Mouse (Mus musculus) bone marrow macrophage, adult 2 months (primary cell): ENCODE data around the gene Ppid. TPM values are rescaled to one million over a fixed set of nuclear protein-coding genes. Genes with fewer than 3 reads are reported as not detected.

Source experiments
- H3K27ac ChIP-seq: 2 replicates; pipeline ENCODE4 v1.5.1; 2012; ENCODE audit warnings: low read depth, low read length; ENCODE audit not compliant: insufficient read depth
- H3K4me1 ChIP-seq: 2 replicates; pipeline ENCODE4 v1.6.1; 2012; ENCODE audit warnings: low read length; ENCODE audit not compliant: control insufficient read depth, insufficient read depth
- H3K4me3 ChIP-seq: 2 replicates; pipeline ENCODE4 v1.5.1; 2012; ENCODE audit warnings: mild to moderate bottlenecking, low read length, moderate library complexity; ENCODE audit not compliant: insufficient read depth
- CTCF ChIP-seq: IDR thresholded peaks from 2 replicates; pipeline ENCODE4 v1.5.1; 2012; ENCODE audit warnings: low read depth, mild to moderate bottlenecking, low read length, moderate library complexity
- POLR2A ChIP-seq: IDR thresholded peaks from 2 replicates; pipeline ENCODE4 v1.6.1; 2012; ENCODE audit warnings: mild to moderate bottlenecking, low read depth, low read length, borderline replicate concordance
- polyA plus RNA-seq: library from polyadenylated mRNA; stranded (reverse); fragments of >200 nt; gene quantifications from 2 replicates; pipeline ENCODE4 v1.2.4, GENCODE M21; 2012; ENCODE audit not compliant: missing spikeins, insufficient read depth, insufficient read length

Ppid gene
- polyA plus RNA-seq, 1 experiment: 34.9 TPM

DNA sequence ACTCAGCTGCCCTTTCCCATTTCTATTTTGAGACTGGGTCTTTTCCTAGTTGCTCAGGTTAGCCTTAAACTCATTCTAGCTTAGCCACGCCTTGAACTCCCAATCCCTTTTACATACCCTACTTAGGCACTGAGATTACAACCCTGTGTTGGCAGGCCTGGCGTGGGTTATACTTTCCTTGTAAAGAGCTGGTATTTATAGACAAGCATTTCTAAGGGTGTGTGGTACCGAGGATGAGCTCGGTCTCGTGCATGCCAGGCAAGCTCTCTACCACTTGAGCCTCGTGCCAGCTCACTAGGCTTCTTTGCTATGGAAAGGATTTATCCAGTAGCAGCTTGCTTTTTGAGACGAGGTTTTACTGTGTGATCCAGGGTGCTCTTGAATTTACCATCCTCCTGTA lies 4.3 kb downstream of the Ppid start:
- H3K4me1 ChIP-seq: peaks cover 3% of the 10 kb centered on the region
- TF ChIP-seq CTCF (no peak), POLR2A (no peak)
- H3K4me3 ChIP-seq: no peak overlapping the region
- no peak overlapping the region for H3K27ac ChIP-seq

DNA sequence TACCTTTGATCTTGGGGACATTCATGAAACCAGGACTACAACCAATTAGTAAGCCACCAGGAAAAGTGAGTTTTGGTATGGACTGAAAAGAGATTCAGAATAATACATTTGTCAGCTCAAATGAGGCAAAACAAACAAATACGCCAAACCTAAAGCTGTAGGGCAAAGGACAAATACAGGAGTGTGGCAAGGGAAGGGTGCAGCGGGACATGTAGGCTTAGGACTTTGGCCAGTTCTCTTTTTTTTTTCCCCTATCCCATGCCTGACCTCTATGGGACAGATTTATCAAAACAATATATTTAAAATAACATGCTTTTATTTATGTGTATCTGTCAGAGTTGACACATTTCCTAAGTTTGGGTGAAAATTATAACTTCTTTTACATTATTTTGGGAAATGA lies 18.7 kb downstream of the Ppid start:
- Histone ChIP-seq H3K27ac (no peak overlapping the region), H3K4me1 (no peaks in the 10 kb centered on the region), H3K4me3 (no peak overlapping the region)
- TF ChIP-seq CTCF: no peak
- no peak for TF ChIP-seq POLR2A

- H3K4me1 ChIP-seq: peaks cover 4% of the 10 kb centered on the region; the same call in 1 of the 2 replicates
- TF ChIP-seq POLR2A (no peak), CTCF (no peak)
- H3K27ac ChIP-seq: peak overlapping the region; percentile 37; the same call in 1 of the 2 replicates
- peak overlapping the region; percentile 85 for H3K4me3 ChIP-seq
Measured at GRCm38 (mm10) chr3:79627484-79628181, 36.5 kb downstream of the Ppid start.

GRCm38 (mm10) chr3:79628182-79628560 lies 37.0 kb downstream of the Ppid start:
- Histone ChIP-seq H3K4me3 (peak overlapping the region; percentile 85), H3K27ac (peak overlapping the region; percentile 37), H3K4me1 (peaks cover 4% of the 10 kb centered on the region; the same call in 1 of the 2 replicates)
- no peak for TF ChIP-seq POLR2A
- no peak for TF ChIP-seq CTCF

DNA sequence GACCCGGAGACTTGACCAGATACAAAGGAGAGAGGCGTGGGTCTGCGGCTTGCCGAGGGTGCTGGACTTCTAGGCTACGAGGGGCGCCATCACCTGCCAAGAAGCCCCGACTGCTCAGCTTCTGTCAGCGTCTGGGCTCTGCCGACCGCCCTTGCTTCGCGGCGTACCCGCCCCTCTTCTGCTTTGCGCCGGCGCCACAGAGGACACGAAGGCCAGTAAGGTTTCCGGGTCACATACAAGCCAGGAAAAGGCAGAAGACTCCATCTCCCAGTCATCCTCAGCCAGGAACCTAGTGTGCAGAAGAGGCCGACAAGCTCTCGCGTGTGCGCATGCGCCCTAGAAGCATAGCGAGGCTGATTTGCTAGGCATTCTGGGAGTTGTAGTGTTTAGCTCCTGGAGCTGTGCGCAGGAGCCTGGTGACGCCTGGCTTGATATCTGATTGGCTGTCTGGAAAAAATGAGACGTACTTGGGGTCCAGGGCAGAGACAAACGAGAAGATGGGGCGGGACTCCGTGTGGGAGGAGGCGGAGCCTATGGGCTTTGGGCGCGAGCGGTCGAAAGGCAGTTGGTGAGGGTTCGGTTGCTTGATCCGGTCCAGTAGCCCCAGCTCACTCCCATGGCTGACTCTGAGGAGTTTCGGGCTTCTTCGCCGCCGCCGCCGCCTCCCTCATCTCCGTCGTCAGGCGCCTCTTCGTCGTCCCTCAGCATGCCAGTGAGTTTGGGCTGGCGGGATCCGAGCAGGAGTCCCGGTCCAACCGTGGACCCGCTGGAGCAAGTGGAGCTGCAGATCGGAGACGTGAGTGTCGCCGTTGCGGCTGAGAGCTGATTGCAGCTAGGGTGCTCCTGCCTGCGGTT lies 37.6 kb downstream of the Ppid start, which contains the start of gene 4930579G24Rik:
4930579G24Rik (plus strand) TSS at position 519 of the 855 bp plus-strand sequence.
- peak within 1 kb of the TSS; percentile 85 for H3K4me3 ChIP-seq
- H3K4me1 ChIP-seq: peaks cover 4% of the 10 kb centered on the region; the same call in 1 of the 2 replicates
- peak within 1 kb of the TSS; percentile 37 for H3K27ac ChIP-seq
- TF ChIP-seq CTCF (no peak), POLR2A (peak; percentile 59; the same call in 1 of the 2 replicates)

- no peak for TF ChIP-seq CTCF
- no peak for TF ChIP-seq POLR2A
- Histone ChIP-seq H3K4me1 (peaks cover 4% of the 10 kb centered on the region; the same call in 1 of the 2 replicates), H3K4me3 (peak within 1 kb of the TSS; percentile 85), H3K27ac (peak within 1 kb of the TSS; percentile 37)
Measured at GRCm38 (mm10) chr3:79629416-79629730, 38.2 kb downstream of the Ppid start, which contains the start of gene Etfdh. Gene Etfdh, minus strand, starts transcription at chr3:79629500.

DNA sequence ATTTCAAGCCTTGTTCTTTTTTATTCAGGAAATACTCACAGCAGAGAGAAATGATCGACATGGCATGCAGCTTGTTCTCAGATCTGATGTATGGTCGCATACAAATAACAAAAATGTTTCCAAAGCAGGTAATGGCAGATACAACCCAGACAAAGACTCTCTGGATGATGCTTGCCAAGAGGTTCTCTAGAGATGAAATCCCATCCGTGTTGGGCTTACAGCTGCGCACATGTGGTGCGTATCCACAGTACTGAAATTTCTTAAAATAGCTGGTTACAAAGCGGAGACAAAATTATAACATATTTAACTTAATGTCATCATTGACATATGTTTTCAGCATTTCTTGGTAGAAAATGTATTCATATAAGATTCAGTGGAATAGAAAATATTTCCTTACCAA lies 61.0 kb downstream of the Ppid start:
- TF ChIP-seq CTCF: no peak
- TF ChIP-seq POLR2A: no peak
- Histone ChIP-seq H3K4me3 (no peak overlapping the region), H3K27ac (no peak overlapping the region), H3K4me1 (no peaks in the 10 kb centered on the region)

Other genes with a start within 250 kb of the Ppid start
- 125 and 135 TPM in 2 replicates for gene Fnip2, start 23.5 kb upstream of the Ppid start, polyA plus RNA-seq
- gene 4930579G24Rik, start 37.7 kb downstream of the Ppid start, polyA plus RNA-seq: 10.0 and 12.1 TPM in 2 replicates
- 25.5 and 28.4 TPM in 2 replicates for gene Etfdh, start 38.2 kb downstream of the Ppid start, polyA plus RNA-seq
- gene Rxfp1, start 146.5 kb downstream of the Ppid start, polyA plus RNA-seq: not detected in 2 replicates